Mouse (Mus musculus) E14TG2a.4 (cell line): ENCODE measurements around the gene Spata7.

Experiments used
- H3K27me3 ChIP-seq: 2 replicates; pipeline ENCODE4 v1.6.1; 2014; ENCODE audit warnings: low read length, control low read depth; ENCODE audit not compliant: insufficient read depth
- H3K36me3 ChIP-seq: 2 replicates; pipeline ENCODE4 v1.6.1; 2014; ENCODE audit warnings: low read length, control low read depth; ENCODE audit not compliant: insufficient read depth
- H3K4me1 ChIP-seq: replicated peaks from 2 replicates; pipeline ENCODE4 v1.6.1; 2014; ENCODE audit warnings: low read depth, low read length, control low read depth
- H3K4me3 ChIP-seq: replicated peaks from 2 replicates; pipeline ENCODE4 v1.5.1; 2014; ENCODE audit warnings: mild to moderate bottlenecking, low read length
- H3K9me3 ChIP-seq: 2 replicates; pipeline ENCODE4 v1.6.1; 2014; ENCODE audit warnings: low read length, control low read depth
- CTCF ChIP-seq: conservative IDR thresholded peaks from 2 replicates; pipeline ENCODE4 v1.5.1; 2014; ENCODE audit warnings: low read length
- NANOG ChIP-seq: IDR thresholded peaks from 2 replicates; pipeline ENCODE4 v1.6.1; 2014; ENCODE audit warnings: borderline replicate concordance, low read length, mixed read lengths
- POU5F1 ChIP-seq: IDR thresholded peaks from 2 replicates; pipeline ENCODE4 v1.6.1; 2014; ENCODE audit warnings: low read length, borderline replicate concordance

Spata7 gene

GRCm38 (mm10) chr12:98662617-98663016, 34.7 kb downstream of the Spata7 start:
- Histone ChIP-seq H3K36me3 (peaks cover 23% of the 10 kb centered on the region), H3K4me1 (no peaks in the 10 kb centered on the region), H3K27me3 (no peaks in the 10 kb centered on the region), H3K9me3 (peaks cover 7% of the 10 kb centered on the region), H3K4me3 (no peak overlapping the region)
- TF ChIP-seq POU5F1 (no peak), NANOG (no peak), CTCF (no peak)

GRCm38 (mm10) chr12:98668132-98668814, 40.3 kb downstream of the Spata7 start:
- peaks cover 12% of the 10 kb centered on the region for H3K4me1 ChIP-seq

GRCm38 (mm10) chr12:98669086-98669485, 41.1 kb downstream of the Spata7 start:
- Histone ChIP-seq H3K4me3 (no peak overlapping the region), H3K27me3 (no peaks in the 10 kb centered on the region), H3K9me3 (peaks cover 4% of the 10 kb centered on the region; the same call in 1 of the 2 replicates), H3K4me1 (peaks cover 12% of the 10 kb centered on the region), H3K36me3 (peaks cover 11% of the 10 kb centered on the region)
- TF ChIP-seq POU5F1 (no peak), NANOG (no peak), CTCF (no peak)

More at GRCm38 (mm10) chr12:98668132-98668814, 40.3 kb downstream of the Spata7 start:
- H3K4me3 ChIP-seq = no peak overlapping the region
- no peaks in the 10 kb centered on the region for H3K27me3 ChIP-seq
- no peaks in the 10 kb centered on the region for H3K9me3 ChIP-seq
- peaks cover 11% of the 10 kb centered on the region for H3K36me3 ChIP-seq
- TF ChIP-seq CTCF = no peak
- no peak for TF ChIP-seq POU5F1

GRCm38 (mm10) chr12:98669864-98670263, 41.9 kb downstream of the Spata7 start:
- no peaks in the 10 kb centered on the region for H3K27me3 ChIP-seq
- H3K9me3 ChIP-seq = peaks cover 4% of the 10 kb centered on the region; the same call in 1 of the 2 replicates
- peaks cover 11% of the 10 kb centered on the region for H3K36me3 ChIP-seq
- H3K4me3 ChIP-seq = no peak overlapping the region
- no peak for TF ChIP-seq CTCF
- TF ChIP-seq NANOG = no peak
- TF ChIP-seq POU5F1 = no peak
- peaks cover 12% of the 10 kb centered on the region for H3K4me1 ChIP-seq

GRCm38 (mm10) chr12:98670429-98670828, 42.5 kb downstream of the Spata7 start:
- H3K9me3 ChIP-seq = peaks cover 4% of the 10 kb centered on the region; the same call in 1 of the 2 replicates
- H3K36me3 ChIP-seq = peaks cover 11% of the 10 kb centered on the region
- TF ChIP-seq CTCF = no peak
- no peak for TF ChIP-seq NANOG
- H3K4me1 ChIP-seq = peaks cover 14% of the 10 kb centered on the region
- H3K4me3 ChIP-seq = no peak overlapping the region
- H3K27me3 ChIP-seq = no peaks in the 10 kb centered on the region

GRCm38 (mm10) chr12:98673879-98674278, 45.9 kb downstream of the Spata7 start:
- TF ChIP-seq POU5F1 = no peak
- TF ChIP-seq NANOG = no peak
- no peak for TF ChIP-seq CTCF
- Histone ChIP-seq H3K4me3 (no peak overlapping the region), H3K4me1 (peaks cover 22% of the 10 kb centered on the region), H3K36me3 (peaks cover 19% of the 10 kb centered on the region), H3K9me3 (peaks cover 4% of the 10 kb centered on the region; the same call in 1 of the 2 replicates), H3K27me3 (no peaks in the 10 kb centered on the region)

- Histone ChIP-seq H3K36me3 (peaks cover 21% of the 10 kb centered on the region), H3K9me3 (peaks cover 4% of the 10 kb centered on the region; the same call in 1 of the 2 replicates), H3K4me3 (peak overlapping the region; percentile 75), H3K4me1 (peaks cover 22% of the 10 kb centered on the region), H3K27me3 (no peaks in the 10 kb centered on the region)
- TF ChIP-seq CTCF = peak; percentile 53
- TF ChIP-seq NANOG = no peak
- TF ChIP-seq POU5F1 = no peak
These were observed 46.7 kb downstream of the Spata7 start for GRCm38 (mm10) chr12:98674627-98675143.

GRCm38 (mm10) chr12:98676861-98677260, 48.9 kb downstream of the Spata7 start:
- H3K36me3 ChIP-seq = peaks cover 29% of the 10 kb centered on the region
- H3K9me3 ChIP-seq = peaks cover 4% of the 10 kb centered on the region; the same call in 1 of the 2 replicates
- TF ChIP-seq NANOG (no peak), POU5F1 (no peak), CTCF (no peak)
- H3K27me3 ChIP-seq = no peaks in the 10 kb centered on the region
- H3K4me1 ChIP-seq = peaks cover 12% of the 10 kb centered on the region
- no peak overlapping the region for H3K4me3 ChIP-seq
